Mouse (Mus musculus): ENCODE results near the gene Gm7029.
"Not testable (repeated sequence)": the region's sequence is repeated elsewhere in the genome, so short reads cannot be mapped to it uniquely, and the experiment has no call there.

Gm7029 gene

GRCm38 (mm10) chr17:33891892-33892291 is 18.3 kb downstream of the Gm7029 start:
- not testable (repeated sequence) for DNase-seq (ENCODE audit: low read depth, low spot score)

- DNase-seq (ENCODE audit: low read depth, low spot score) = no peak
Observed at GRCm38 (mm10) chr17:33892429-33892828, 18.8 kb downstream of the Gm7029 start.

DNA sequence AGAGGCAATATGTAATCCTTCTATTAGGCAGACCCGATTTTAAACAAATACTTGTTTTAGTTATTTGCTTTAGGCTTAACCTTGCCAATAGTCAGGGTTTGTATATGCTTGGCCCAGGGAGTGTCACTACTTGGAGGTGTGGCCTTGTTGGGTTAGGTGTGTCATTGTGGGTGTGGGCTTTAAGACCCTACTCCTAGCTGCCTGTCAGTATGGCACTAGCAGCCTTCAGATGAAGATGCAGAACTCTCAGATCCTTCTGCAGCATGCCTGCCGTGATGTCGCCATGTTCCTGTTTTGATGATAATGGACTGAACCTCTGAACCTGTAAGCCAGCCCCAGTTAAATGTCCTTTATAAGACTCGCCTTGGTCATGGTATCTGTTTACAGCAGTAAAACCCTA is 19.4 kb downstream of the Gm7029 start:
- not testable (repeated sequence) for DNase-seq (ENCODE audit: low read depth, low spot score)

GRCm38 (mm10) chr17:33897114-33897794 is 23.6 kb downstream of the Gm7029 start:
- peak; percentile 75 for DNase-seq (ENCODE audit: low read depth, low spot score)

GRCm38 (mm10) chr17:33898193-33898592 is 24.6 kb downstream of the Gm7029 start:
- DNase-seq (ENCODE audit: low read depth, low spot score) = not testable (repeated sequence)

- peak; percentile 49 for DNase-seq (ENCODE audit: low read depth, low spot score)
Observed at GRCm38 (mm10) chr17:33899642-33900041, 26.0 kb downstream of the Gm7029 start.

- DNase-seq (ENCODE audit: low read depth, low spot score) = no peak
Observed at GRCm38 (mm10) chr17:33900281-33900988, 26.8 kb downstream of the Gm7029 start.

DNA sequence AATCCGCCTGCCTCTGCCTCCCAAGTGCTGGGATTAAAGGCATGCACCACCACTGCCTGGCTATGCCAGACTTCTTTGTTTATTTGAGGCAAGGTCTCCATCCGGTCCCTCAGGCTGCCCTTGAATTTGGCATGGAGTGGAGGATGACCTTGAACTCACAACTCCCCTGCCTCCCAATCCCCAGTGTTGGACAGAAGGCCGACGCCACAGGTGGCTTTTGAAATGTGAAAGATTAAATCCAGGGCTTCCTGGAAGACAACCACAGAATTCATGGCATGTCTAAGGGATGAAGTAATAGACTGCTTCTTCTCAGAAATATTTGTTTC is 27.3 kb downstream of the Gm7029 start:
- DNase-seq (ENCODE audit: low read depth, low spot score) = no peak

DNA sequence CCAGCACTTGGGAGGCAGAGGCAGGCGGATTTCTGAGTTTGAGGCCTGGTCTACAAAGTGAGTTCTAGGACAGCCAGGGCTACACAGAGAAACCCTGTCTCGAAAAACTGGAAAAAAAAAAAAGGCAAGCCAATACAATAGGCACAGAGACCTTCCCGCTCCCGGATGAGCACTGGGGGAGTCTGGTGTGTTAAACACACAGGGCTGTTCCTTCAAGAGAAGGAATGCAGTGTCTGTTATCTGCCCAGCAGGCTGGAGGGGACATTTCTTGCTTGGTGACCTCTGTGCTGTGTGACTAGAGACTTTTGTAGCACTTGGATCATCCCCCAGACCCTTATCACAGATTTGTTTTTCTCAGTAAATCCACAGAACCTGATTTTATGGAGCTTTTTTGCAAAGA is 28.0 kb downstream of the Gm7029 start:
- no peak for DNase-seq (ENCODE audit: low read depth, low spot score)

GRCm38 (mm10) chr17:33902079-33902478 is 28.4 kb downstream of the Gm7029 start:
- DNase-seq (ENCODE audit: low read depth, low spot score) = no peak

- DNase-seq (ENCODE audit: low read depth, low spot score) = no peak
Observed at GRCm38 (mm10) chr17:33902491-33902890, 28.9 kb downstream of the Gm7029 start.

- DNase-seq (ENCODE audit: low read depth, low spot score) = not testable (repeated sequence)
Observed at GRCm38 (mm10) chr17:33903911-33904651, 30.4 kb downstream of the Gm7029 start.

DNA sequence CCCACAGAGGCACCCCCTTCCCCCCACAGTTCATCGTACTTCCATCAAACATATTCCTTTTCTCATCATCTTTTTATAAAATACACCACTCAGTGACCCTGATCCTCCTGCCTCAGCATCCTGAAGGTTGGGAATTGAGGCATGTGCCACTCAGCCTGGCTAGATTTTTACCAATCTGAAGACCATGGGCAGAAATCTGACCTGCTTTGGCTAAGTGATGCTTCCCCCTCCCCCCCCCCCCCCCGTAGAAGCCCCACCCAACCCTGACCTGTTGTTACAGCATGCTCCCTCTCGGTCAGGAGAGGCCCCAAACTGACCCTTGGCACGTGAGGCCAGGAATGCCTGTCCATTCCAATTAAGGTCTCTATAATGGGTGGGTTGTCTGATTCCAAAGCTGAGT is 31.2 kb downstream of the Gm7029 start, which contains the start of gene Platr17:
Platr17 (plus strand) TSS at position 301 of the 400 bp plus-strand sequence.
- not testable (repeated sequence) for DNase-seq (ENCODE audit: low read depth, low spot score)

DNA sequence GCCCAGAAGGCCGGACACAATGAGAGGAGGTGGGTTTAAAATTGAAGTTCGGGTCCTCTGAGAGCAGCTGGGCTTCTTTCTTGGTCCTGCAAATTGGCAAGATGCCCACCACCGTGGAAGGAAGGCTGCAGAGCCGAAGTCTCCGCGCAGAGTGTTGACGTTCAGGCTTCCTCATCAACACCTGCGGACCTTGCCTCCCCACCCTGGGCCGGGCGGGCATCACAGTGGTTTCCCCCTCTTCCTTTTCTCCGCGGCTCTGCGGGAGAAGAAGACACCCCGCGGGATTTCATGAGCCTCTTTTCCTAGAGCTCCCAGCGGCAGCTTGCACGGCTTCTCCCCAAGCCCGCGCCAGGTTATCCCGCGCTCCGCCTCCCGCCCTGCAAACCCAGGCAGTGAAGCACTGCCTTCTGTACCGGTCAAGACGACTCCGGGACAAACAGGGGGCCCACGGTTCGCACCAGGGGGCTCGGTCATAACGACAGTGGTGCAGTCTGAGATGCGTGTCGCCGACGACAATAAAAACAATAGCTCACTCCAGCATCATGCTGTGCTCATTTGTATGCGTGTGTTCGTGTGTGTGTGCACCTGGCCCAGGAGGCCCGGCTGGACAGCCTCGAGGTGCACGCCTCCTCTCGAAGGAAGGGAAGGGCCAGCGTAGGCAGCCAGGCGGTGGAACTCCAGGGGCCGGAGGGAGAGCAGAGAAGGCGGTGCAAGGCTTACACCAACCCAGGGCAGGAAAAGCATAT is 34.9 kb downstream of the Gm7029 start:
- no peak for DNase-seq (ENCODE audit: low read depth, low spot score)

- peak; percentile 84 for DNase-seq (ENCODE audit: low read depth, low spot score)
Observed at GRCm38 (mm10) chr17:33909077-33909868, 35.6 kb downstream of the Gm7029 start, which contains the start of gene Daxx. TSS of gene Daxx (plus strand) at chr17:33909414.

DNA sequence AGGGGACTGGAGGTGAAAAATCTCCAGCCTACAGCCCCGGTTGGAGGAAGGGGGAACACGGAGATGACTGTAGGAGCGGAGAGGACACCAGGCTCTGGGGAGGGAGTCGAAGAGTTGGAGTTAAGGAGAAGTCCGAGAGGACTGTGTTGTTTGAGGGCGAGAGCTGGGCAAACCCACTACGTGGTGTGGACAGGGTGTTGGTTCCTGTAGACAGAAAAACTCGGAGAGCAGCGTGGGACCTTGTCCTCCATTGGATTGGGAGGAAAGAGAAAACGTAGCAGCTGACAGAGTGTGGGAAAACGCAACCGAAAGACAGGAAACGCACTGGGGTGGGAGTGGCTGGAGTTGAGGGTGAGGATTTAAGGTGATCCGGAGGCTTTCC is 36.2 kb downstream of the Gm7029 start:
- DNase-seq (ENCODE audit: low read depth, low spot score) = no peak

DNA sequence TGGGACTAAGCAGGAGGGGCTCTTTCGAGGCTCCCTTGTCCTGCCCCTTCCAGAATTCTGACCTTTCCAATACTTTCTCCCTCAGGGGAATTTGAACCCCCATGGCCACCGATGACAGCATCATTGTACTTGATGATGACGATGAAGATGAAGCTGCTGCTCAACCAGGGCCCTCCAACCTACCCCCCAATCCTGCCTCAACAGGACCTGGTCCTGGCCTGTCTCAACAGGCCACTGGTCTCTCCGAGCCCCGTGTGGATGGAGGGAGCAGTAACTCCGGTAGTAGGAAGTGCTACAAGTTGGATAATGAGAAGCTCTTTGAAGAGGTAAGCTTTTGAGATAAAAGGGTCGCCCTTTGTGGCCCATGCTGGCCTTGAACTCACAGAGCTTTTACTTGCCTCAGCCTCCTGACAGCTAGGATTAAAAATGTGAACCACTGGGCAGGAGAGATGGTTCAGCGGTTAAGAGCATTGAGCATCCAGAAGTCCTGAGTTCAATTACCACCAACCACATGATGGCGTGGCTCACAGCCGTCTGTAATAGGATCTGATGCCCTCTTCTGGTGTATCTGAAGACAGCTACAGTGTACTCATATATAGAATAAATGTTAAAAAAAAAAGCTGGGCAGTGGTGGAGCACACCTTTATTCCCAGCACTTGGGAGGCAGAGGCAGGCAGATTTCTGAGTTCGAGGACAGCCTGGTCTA is 36.9 kb downstream of the Gm7029 start:
- no peak for DNase-seq (ENCODE audit: low read depth, low spot score)

GRCm38 (mm10) chr17:33911052-33911812 is 37.6 kb downstream of the Gm7029 start:
- DNase-seq (ENCODE audit: low read depth, low spot score) = no peak

DNA sequence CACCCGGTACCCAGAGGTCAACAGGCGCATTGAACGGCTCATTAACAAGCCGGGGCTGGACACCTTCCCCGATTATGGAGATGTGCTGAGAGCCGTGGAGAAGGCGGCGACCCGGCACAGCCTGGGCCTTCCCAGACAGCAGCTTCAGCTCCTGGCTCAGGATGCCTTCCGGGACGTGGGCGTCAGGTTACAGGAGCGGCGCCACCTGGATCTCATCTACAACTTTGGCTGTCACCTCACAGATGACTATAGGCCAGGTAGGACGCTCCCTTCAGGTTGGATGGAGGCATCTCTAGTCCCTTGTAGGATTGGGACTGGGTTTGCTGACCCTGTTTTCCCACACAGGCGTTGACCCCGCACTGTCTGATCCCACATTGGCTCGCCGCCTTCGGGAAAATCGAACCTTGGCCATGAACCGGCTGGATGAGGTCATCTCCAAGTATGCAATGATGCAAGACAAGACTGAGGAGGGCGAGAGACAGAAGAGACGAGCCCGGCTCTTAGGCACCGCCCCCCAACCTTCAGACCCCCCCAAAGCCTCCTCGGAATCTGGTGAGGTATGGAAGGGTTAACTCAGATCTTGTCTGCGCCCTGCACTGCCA is 38.3 kb downstream of the Gm7029 start:
- DNase-seq (ENCODE audit: low read depth, low spot score) = no peak

Data from c-Kit-negative CD71-positive TER-119-positive erythroid progenitor cells, embryonic 14.5 days (primary cell).